Mouse (Mus musculus): Measurements from ENCODE around the gene Klc3. TPM values are rescaled to one million over a fixed set of nuclear protein-coding genes. Genes with fewer than 3 reads are reported as not detected.

Klc3 gene
- total and polyA plus RNA-seq, 2 experiments from 2014 or later, result 2.9 to 3.0 TPM

DNA sequence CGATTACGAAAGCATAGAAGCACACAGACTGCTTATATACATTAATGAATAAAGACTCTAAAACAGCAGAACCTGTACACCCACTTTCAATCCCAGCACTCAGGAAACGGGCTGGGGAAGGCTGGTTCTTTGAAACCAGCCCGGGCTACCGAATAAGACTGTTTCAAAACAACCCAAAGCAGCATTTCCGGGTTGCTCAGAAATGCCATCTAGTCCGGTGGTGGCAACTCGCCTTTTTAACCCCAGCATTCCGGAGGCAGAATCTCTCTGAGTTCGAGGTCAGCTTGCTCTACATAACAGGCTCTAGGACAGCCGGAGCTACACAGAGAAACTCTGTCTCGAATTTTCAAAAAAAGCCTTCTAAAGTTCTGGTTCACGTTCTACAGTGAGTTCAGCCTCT is 45.3 kb downstream of the Klc3 start:
- Histone ChIP-seq H3K9ac (peak overlapping the region; percentile 60), H3K4me2 (ENCODE audit: low read depth) (peak overlapping the region; percentile 95), H3K36me3 (ENCODE audit: insufficient read depth) (peaks cover 18% of the 10 kb centered on the region), H3K4me1 (ENCODE audit: insufficient read depth) (no peaks in the 10 kb centered on the region; the same call in 1 of the 2 replicates), H3K4me3 (ENCODE audit: low read depth, low read length) (peak overlapping the region; percentile 65), H3K27me3 (ENCODE audit: insufficient read depth, low read length) (no peaks in the 10 kb centered on the region), H3K9me3 (ENCODE audit: low read length) (no peaks in the 10 kb centered on the region), H3K27ac (ENCODE audit: low read depth, low read length) (no peak overlapping the region)
- DNase-seq, result no peak
- no peak for ATAC-seq
- TF ChIP-seq CTCF (IDR thresholded peaks at IDR 0.05; ENCODE audit: low read depth), result no peak
- WGBS, result 22% methylated on average over 13 of the region's 13 CpGs

DNA sequence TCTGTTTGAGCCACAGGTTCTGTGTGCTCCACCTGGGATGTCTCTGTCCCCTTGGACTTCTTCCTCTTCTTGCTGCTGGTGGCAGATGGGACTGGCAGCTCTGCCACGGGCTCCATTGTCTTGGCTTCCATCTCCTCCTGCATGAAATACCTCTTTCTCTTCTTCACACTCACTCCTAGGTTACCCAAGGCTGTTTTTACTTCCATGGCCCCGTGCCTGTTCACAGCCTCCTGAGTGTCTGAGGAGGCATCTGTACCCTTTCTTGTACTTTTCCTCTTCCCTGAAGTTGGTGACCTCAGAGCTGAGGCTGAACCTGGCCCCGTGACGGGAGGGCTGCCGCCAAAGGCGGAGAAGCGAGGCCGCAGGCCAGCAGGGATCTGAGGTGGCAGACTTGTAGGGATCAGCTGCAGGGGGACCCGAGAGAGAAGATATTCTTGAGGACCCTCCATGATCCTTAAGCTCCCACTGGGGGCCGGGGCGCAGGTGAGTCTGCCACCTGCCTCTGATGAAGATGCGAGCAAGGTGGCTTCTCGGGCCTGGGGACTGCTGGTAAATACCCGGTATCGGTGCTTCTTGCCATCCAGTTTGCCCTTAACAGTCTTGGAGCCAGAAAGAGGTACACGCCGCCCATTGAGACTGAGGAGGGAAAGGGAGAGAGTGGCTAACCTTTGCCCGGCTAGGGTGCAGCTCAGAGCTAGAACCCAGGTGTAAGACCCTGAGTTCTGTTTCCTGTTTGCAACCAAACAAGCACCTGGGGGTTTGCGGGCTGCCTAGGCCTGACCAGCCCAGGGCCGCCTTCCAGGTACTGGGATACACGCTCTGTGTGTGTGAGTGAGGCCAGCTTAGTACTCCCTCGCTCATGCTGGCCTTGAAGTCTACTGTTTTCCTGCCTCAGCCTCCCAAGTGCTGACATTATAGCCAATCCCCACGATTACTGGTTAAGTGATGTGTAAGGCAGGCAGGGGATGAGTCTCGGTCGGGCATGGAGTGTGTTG is 46.2 kb downstream of the Klc3 start:
- Histone ChIP-seq H3K4me3 (ENCODE audit: low read depth, low read length) (no peak overlapping the region), H3K9ac (no peak overlapping the region; the same call in 1 of the 2 replicates), H3K4me1 (ENCODE audit: insufficient read depth) (no peaks in the 10 kb centered on the region; the same call in 1 of the 2 replicates), H3K27ac (ENCODE audit: low read depth, low read length) (no peak overlapping the region), H3K9me3 (ENCODE audit: low read length) (no peaks in the 10 kb centered on the region), H3K27me3 (ENCODE audit: insufficient read depth, low read length) (no peaks in the 10 kb centered on the region), H3K36me3 (ENCODE audit: insufficient read depth) (peaks cover 25% of the 10 kb centered on the region), H3K4me2 (ENCODE audit: low read depth) (0 out of 2 replicates have a peak overlapping the region, but pooled peaks have one; percentile 95)
- TF ChIP-seq CTCF (IDR thresholded peaks at IDR 0.05; ENCODE audit: low read depth), result no peak
- WGBS, result 93% methylated on average over 25 of the region's 25 CpGs
- ATAC-seq (no peak), DNase-seq (no peak)

DNA sequence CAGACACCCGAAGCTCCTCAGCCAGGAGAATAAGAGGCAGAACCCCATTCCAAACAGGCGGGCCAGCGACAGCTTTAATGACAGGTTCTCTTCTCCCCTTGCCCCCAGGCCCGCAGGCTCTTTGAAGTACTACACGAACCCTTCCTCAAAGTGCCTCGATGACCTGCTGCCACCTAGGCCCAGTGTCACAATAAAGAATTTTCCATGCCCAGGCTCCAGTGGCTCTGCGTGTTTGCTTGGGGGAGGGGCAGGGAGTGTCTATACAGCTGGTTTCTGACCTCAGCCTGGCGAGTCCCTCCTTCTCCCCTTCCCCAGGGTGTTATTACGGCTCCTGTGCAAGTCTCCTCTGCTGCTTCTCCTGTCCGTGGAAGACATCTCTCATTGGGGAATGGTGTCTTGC is 47.6 kb downstream of the Klc3 start:
- ATAC-seq (no peak), DNase-seq (no peak)
- Histone ChIP-seq H3K4me1 (ENCODE audit: insufficient read depth) (no peaks in the 10 kb centered on the region; the same call in 1 of the 2 replicates), H3K4me2 (ENCODE audit: low read depth) (no peak overlapping the region), H3K36me3 (ENCODE audit: insufficient read depth) (peaks cover 25% of the 10 kb centered on the region), H3K27me3 (ENCODE audit: insufficient read depth, low read length) (no peaks in the 10 kb centered on the region), H3K4me3 (ENCODE audit: low read depth, low read length) (no peak overlapping the region), H3K9me3 (ENCODE audit: low read length) (no peaks in the 10 kb centered on the region), H3K27ac (ENCODE audit: low read depth, low read length) (no peak overlapping the region), H3K9ac (no peak overlapping the region)
- TF ChIP-seq CTCF (IDR thresholded peaks at IDR 0.05; ENCODE audit: low read depth), result no peak
- WGBS, result 86% methylated on average over 10 of the region's 10 CpGs

DNA sequence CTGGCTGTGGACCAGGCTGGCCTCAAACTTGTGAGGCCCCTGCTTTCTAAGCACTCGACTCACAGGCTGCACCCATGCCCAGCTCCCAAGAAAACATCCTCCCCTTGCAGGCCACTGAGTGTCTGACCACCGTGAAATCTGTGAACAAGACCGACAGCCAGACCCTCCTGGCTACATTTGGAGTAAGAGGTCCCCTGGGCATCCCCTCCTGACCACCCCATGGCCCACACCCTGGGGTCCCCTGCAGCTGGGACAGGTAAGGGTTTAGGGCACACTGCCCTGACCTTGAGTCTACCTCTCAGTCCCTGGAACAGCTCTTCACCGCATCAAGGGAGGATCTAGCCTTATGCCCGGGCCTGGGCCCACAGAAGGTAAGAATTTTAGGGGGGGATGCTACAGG is 48.9 kb downstream of the Klc3 start:
- no peak overlapping the region for H3K4me3 ChIP-seq (ENCODE audit: low read depth, low read length)
- no peaks in the 10 kb centered on the region for H3K27me3 ChIP-seq (ENCODE audit: insufficient read depth, low read length)
- peaks cover 36% of the 10 kb centered on the region for H3K36me3 ChIP-seq (ENCODE audit: insufficient read depth)
- WGBS, result 94% methylated on average over 5 of the region's 5 CpGs
- no peak for TF ChIP-seq CTCF (IDR thresholded peaks at IDR 0.05; ENCODE audit: low read depth)
- DNase-seq (no peak), ATAC-seq (no peak)
- H3K4me1 ChIP-seq (ENCODE audit: insufficient read depth), result no peaks in the 10 kb centered on the region; the same call in 1 of the 2 replicates
- no peak overlapping the region for H3K4me2 ChIP-seq (ENCODE audit: low read depth)
- no peaks in the 10 kb centered on the region for H3K9me3 ChIP-seq (ENCODE audit: low read length)
- H3K27ac ChIP-seq (ENCODE audit: low read depth, low read length), result no peak overlapping the region
- H3K9ac ChIP-seq, result no peak overlapping the region

DNA sequence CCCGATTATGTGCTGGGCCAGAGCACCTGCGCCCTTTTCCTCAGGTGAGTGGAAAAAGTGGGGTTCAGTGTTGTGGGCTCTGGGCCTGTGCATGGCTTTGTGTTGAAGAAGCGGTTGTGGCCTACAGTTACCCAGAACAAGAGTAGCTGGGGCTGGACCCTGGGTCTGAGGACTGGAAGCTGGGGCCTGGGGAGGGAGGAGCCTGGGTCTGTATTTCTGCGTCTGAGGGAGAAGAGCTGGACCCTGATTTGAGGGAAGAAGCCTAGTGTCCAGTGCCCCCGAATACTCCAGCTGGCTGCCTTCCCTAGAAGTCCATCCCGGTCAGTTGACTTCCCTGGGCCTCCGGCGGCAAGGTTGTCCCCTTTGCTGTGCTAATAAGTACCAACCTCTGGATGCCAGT is 53.7 kb downstream of the Klc3 start:
- no peak overlapping the region for H3K9ac ChIP-seq
- H3K9me3 ChIP-seq (ENCODE audit: low read length), result no peaks in the 10 kb centered on the region
- no peak overlapping the region for H3K4me2 ChIP-seq (ENCODE audit: low read depth)
- WGBS, result 94% methylated on average over 8 of the region's 8 CpGs
- H3K4me3 ChIP-seq (ENCODE audit: low read depth, low read length), result no peak overlapping the region
- H3K27me3 ChIP-seq (ENCODE audit: insufficient read depth, low read length), result no peaks in the 10 kb centered on the region
- no peak for DNase-seq
- peaks cover 7% of the 10 kb centered on the region; the same call in 1 of the 2 replicates for H3K4me1 ChIP-seq (ENCODE audit: insufficient read depth)
- no peak for ATAC-seq
- H3K27ac ChIP-seq (ENCODE audit: low read depth, low read length), result no peak overlapping the region
- peaks cover 45% of the 10 kb centered on the region for H3K36me3 ChIP-seq (ENCODE audit: insufficient read depth)
- no peak for TF ChIP-seq CTCF (IDR thresholded peaks at IDR 0.05; ENCODE audit: low read depth)

DNA sequence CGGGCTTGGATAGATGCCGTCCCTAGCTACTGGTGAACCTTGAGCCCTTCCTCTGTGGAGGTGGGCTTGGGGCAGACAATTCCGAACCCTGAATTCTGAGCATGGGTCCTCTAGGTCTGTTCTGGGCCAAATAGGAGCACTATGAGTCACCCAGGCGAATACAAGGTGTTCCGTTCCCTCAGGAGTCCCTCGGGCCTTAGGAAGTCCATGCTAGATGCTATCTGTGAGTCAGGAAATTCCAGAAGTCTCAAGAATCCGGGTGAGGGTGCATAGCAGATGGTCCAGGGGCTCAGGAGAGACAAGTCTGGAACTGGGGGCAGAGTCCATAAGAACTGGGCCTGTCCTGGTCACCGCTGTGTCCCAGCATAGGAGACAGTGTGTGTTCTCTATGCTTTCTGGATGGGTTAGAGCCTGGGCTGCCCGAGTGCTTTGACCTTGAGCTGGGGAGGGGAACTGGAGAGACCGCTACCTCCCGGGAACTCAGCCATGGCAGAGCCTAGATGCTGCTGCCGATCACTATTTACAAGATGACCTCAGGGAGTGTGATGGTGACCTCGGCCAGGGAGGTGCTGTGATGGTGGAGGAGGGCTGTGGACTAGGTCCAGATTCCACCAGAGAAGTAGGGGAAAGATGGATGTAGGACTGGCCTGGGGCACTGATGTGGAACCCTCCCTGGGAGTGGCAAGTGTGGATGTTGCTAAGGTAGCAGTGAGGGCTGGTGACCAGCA is 54.6 kb downstream of the Klc3 start:
- no peak overlapping the region for H3K4me2 ChIP-seq (ENCODE audit: low read depth)
- H3K4me1 ChIP-seq (ENCODE audit: insufficient read depth), result peaks cover 11% of the 10 kb centered on the region
- no peaks in the 10 kb centered on the region for H3K27me3 ChIP-seq (ENCODE audit: insufficient read depth, low read length)
- no peak for ATAC-seq
- H3K9ac ChIP-seq, result no peak overlapping the region
- H3K27ac ChIP-seq (ENCODE audit: low read depth, low read length), result no peak overlapping the region
- TF ChIP-seq CTCF (IDR thresholded peaks at IDR 0.05; ENCODE audit: low read depth), result no peak
- WGBS, result 91% methylated on average over 13 of the region's 13 CpGs
- H3K36me3 ChIP-seq (ENCODE audit: insufficient read depth), result peaks cover 39% of the 10 kb centered on the region
- H3K4me3 ChIP-seq (ENCODE audit: low read depth, low read length), result no peak overlapping the region
- no peak for DNase-seq
- no peaks in the 10 kb centered on the region for H3K9me3 ChIP-seq (ENCODE audit: low read length)

All from forebrain, postnatal 0 days (tissue).